Comparison of ENCODE assay signal across 9 mouse cellular contexts in the genomic region with DNA sequence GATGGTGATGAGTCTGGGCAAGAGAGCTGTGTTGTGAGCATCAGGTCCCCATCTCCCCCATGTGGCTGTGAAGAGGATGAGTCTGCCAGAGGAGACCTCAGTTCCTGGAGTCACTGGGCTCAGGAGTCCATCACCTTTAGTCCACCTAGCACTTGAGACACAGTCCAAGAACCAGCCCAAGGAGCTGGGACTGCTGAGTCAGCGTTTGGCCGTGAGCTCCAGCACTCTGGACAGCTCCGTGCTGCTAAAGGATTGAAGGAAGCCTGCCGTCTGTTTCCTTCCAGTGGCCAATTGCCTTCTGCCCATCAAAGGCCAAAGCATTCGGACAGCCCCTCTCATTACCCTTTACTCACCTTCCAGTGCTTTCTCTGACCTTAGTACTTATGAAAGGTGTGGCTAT. TPM values are rescaled to one million over a fixed set of nuclear protein-coding genes. Genes with fewer than 3 reads are reported as not detected.
A peak's percentile ranks its signal among the peaks of the same experiment; 100 is the strongest.
DNase-seq lines count a peak whose midpoint lies in the region; ATAC-seq and TF ChIP-seq lines count a peak whose summit lies in the region.
"Had no signal": no experiment of that assay in that cellular context is flagged by ENCODE, and none has a peak within 500 bp of the region (broad histone marks: within the 10 kb centered on the region; RNA-seq: fewer than 3 reads in every experiment).

No protein-coding gene starts in this region.

- 23% methylated on average over 5 of the region's 5 CpGs for WGBS in forebrain, postnatal 0 days
- 21% methylated on average over 5 of the region's 5 CpGs for WGBS in forebrain, embryonic 13.5 days
- WGBS in midbrain, embryonic 10.5 days = 16% methylated on average over 5 of the region's 5 CpGs
- 26% methylated on average over 5 of the region's 5 CpGs for WGBS in midbrain, postnatal 0 days
- WGBS in embryonic facial prominence, embryonic 10.5 days = 15% methylated on average over 5 of the region's 5 CpGs

- 0 out of 2 replicates have a peak, but pooled peaks have one; percentile 5 for TF ChIP-seq CTCF in forebrain, postnatal 0 days (IDR thresholded peaks at IDR 0.05; ENCODE audit: low read depth)
- TF ChIP-seq CTCF in midbrain, postnatal 0 days (IDR thresholded peaks at IDR 0.05) = no peak

- no peaks in the 10 kb centered on the region for H3K27me3 ChIP-seq in forebrain, postnatal 0 days (ENCODE audit: insufficient read depth, low read length)
- no peaks in the 10 kb centered on the region for H3K27me3 ChIP-seq in forebrain, embryonic 13.5 days
- no peaks in the 10 kb centered on the region for H3K27me3 ChIP-seq in midbrain, embryonic 10.5 days (ENCODE audit: low read depth, poor library complexity, severe bottlenecking)
- H3K27me3 ChIP-seq in midbrain, postnatal 0 days (ENCODE audit: insufficient read depth, low read length) = no peaks in the 10 kb centered on the region
- no peaks in the 10 kb centered on the region for H3K27me3 ChIP-seq in embryonic facial prominence, embryonic 10.5 days (replicated peaks; ENCODE audit: low read depth, poor library complexity, severe bottlenecking)

- no peak overlapping the region for H3K27ac ChIP-seq in forebrain, postnatal 0 days (ENCODE audit: low read depth, low read length)
- no peak overlapping the region for H3K27ac ChIP-seq in forebrain, embryonic 13.5 days
- no peak overlapping the region for H3K27ac ChIP-seq in midbrain, embryonic 10.5 days (replicated peaks)
- H3K27ac ChIP-seq in midbrain, postnatal 0 days (ENCODE audit: low read depth, low read length) = no peak overlapping the region
- H3K27ac ChIP-seq in embryonic facial prominence, embryonic 10.5 days (replicated peaks) = no peak overlapping the region

- ATAC-seq in forebrain, postnatal 0 days = no peak
- no peak for ATAC-seq in forebrain, embryonic 13.5 days
- no peak for ATAC-seq in midbrain, postnatal 0 days (ENCODE audit: low FRiP score)

- H3K4me3 ChIP-seq in forebrain, postnatal 0 days (ENCODE audit: low read depth, low read length) = no peak overlapping the region
- no peak overlapping the region for H3K4me3 ChIP-seq in forebrain, embryonic 13.5 days
- H3K4me3 ChIP-seq in midbrain, embryonic 10.5 days = no peak overlapping the region
- no peak overlapping the region for H3K4me3 ChIP-seq in midbrain, postnatal 0 days (ENCODE audit: low read depth, low read length)
- H3K4me3 ChIP-seq in embryonic facial prominence, embryonic 10.5 days = no peak overlapping the region

- H3K4me2 ChIP-seq in forebrain, postnatal 0 days (ENCODE audit: low read depth) = no peak overlapping the region
- H3K4me2 ChIP-seq in forebrain, embryonic 13.5 days = no peak overlapping the region
- no peak overlapping the region for H3K4me2 ChIP-seq in midbrain, postnatal 0 days (ENCODE audit: low read depth, low read length, poor library complexity, severe bottlenecking)

- H3K4me1 ChIP-seq in forebrain, postnatal 0 days (ENCODE audit: insufficient read depth) = no peaks in the 10 kb centered on the region
- H3K4me1 ChIP-seq in forebrain, embryonic 13.5 days = 0 out of 2 replicates have a peak, but pooled peaks cover 7% of the 10 kb centered on the region
- H3K4me1 ChIP-seq in midbrain, embryonic 10.5 days = peaks cover 10% of the 10 kb centered on the region
- H3K4me1 ChIP-seq in midbrain, postnatal 0 days (ENCODE audit: insufficient read depth, low read length) = no peaks in the 10 kb centered on the region
- H3K4me1 ChIP-seq in embryonic facial prominence, embryonic 10.5 days = no peaks in the 10 kb centered on the region

- H3K9ac ChIP-seq in forebrain, postnatal 0 days = no peak overlapping the region
- H3K9ac ChIP-seq in forebrain, embryonic 13.5 days = no peak overlapping the region
- H3K9ac ChIP-seq in midbrain, postnatal 0 days (replicated peaks; ENCODE audit: low read length, poor library complexity, severe bottlenecking) = no peak overlapping the region

- H3K36me3 ChIP-seq in forebrain, postnatal 0 days (ENCODE audit: insufficient read depth) = no peaks in the 10 kb centered on the region
- no peaks in the 10 kb centered on the region for H3K36me3 ChIP-seq in forebrain, embryonic 13.5 days (ENCODE audit: poor library complexity, severe bottlenecking)
- H3K36me3 ChIP-seq in midbrain, embryonic 10.5 days = no peaks in the 10 kb centered on the region
- H3K36me3 ChIP-seq in midbrain, postnatal 0 days (ENCODE audit: insufficient read depth, low read length) = no peaks in the 10 kb centered on the region
- no peaks in the 10 kb centered on the region for H3K36me3 ChIP-seq in embryonic facial prominence, embryonic 10.5 days (replicated peaks)

- H3K9me3 ChIP-seq in forebrain, postnatal 0 days (ENCODE audit: low read length) = no peaks in the 10 kb centered on the region
- H3K9me3 ChIP-seq in forebrain, embryonic 13.5 days (replicated peaks) = no peaks in the 10 kb centered on the region
- H3K9me3 ChIP-seq in midbrain, embryonic 10.5 days (replicated peaks) = no peaks in the 10 kb centered on the region
- no peaks in the 10 kb centered on the region for H3K9me3 ChIP-seq in midbrain, postnatal 0 days (ENCODE audit: low read length)
- H3K9me3 ChIP-seq in embryonic facial prominence, embryonic 10.5 days = no peaks in the 10 kb centered on the region

- no peak for DNase-seq in forebrain, postnatal 0 days
- DNase-seq in midbrain, embryonic 10.5 days (ENCODE audit: low spot score) = peak; percentile 42
- no peak for DNase-seq in midbrain, postnatal 0 days (ENCODE audit: low spot score)
- DNase-seq in embryonic facial prominence, embryonic 10.5 days (ENCODE audit: low spot score) = peak; percentile 79
- peak; percentile 30 for DNase-seq in ovary, postnatal 36 days (ENCODE audit: low spot score)
- no peak for DNase-seq in left cerebral cortex, adult 11 months (ENCODE audit: low spot score)
- no peak for DNase-seq in layer of hippocampus, adult 11-12 months (ENCODE audit: low spot score)

RNA-seq across cellular contexts. Expression of gene Hmgb4, which starts 12.1 kb away (rescaled TPM):
- not detected in 2 replicates for total RNA-seq in forebrain, postnatal 0 days (2014; rRNA removed)
- polyA plus RNA-seq in forebrain, postnatal 0 days (2015; fragmentation: Nextera tagmentation; extraction: Ambion mirVana) = not detected in 2 replicates
- not detected in 2 replicates for polyA plus RNA-seq in forebrain, embryonic 13.5 days (2015; fragmentation: Nextera tagmentation; extraction: Ambion mirVana)
- polyA plus RNA-seq in midbrain, embryonic 10.5 days (2016; fragmentation: Nextera tagmentation; extraction: Ambion mirVana) = not detected in 2 replicates
- total RNA-seq in midbrain, postnatal 0 days (2014; rRNA removed) = not detected in 2 replicates
- polyA plus RNA-seq in midbrain, postnatal 0 days (2015; fragmentation: Nextera tagmentation; extraction: Ambion mirVana) = 0.23 TPM in 1 of 2 replicates, not detected in the other
- not detected in 2 replicates for polyA plus RNA-seq in embryonic facial prominence, embryonic 10.5 days (2016; fragmentation: Nextera tagmentation; extraction: Ambion mirVana)
- polyA plus RNA-seq: stomach, embryonic 14.5 days had no signal

Comparison
In these comparisons a context has a peak if more than half of its experiments do, and no peak if none do; other contexts are left out.
1. DNase-seq: peak in midbrain, embryonic 10.5 days (single experiment), embryonic facial prominence, embryonic 10.5 days (single experiment) and ovary, postnatal 36 days (single experiment); none in forebrain, postnatal 0 days (single experiment), midbrain, postnatal 0 days (single experiment), left cerebral cortex, adult 11 months (single experiment) and layer of hippocampus, adult 11-12 months (single experiment).